In genomic region chr13:13437460-13438015, GRCm38 (mm10) we compare ENCODE assay signal across 9 mouse cellular contexts. TPM values are rescaled to one million over a fixed set of nuclear protein-coding genes. Genes with fewer than 3 reads are reported as not detected.
DNase-seq lines count a peak whose midpoint lies in the region; ATAC-seq lines count a peak whose summit lies in the region.
"Not testable (repeated sequence)": the region's sequence is repeated elsewhere in the genome, so short reads cannot be mapped to it uniquely, and the experiment has no call there.
"Had no signal": no experiment of that assay in that cellular context is flagged by ENCODE, and none has a peak within 500 bp of the region (broad histone marks: within the 10 kb centered on the region; RNA-seq: fewer than 3 reads in every experiment).

Gene Nid1 (plus strand): TSS chr13:13437551.

- not testable (repeated sequence) for H3K4me1 ChIP-seq in embryonic facial prominence, embryonic 14.5 days (ENCODE audit: control insufficient read depth, insufficient read depth, low read length); kidney, embryonic 16.5 days (ENCODE audit: insufficient read depth, low read length); liver, embryonic 11.5 days (replicated peaks; ENCODE audit: control insufficient read depth, insufficient read depth, low read length); midbrain, embryonic 12.5 days; stomach, embryonic 14.5 days (ENCODE audit: control insufficient read depth, insufficient read depth, low read length)

- ATAC-seq in embryonic facial prominence, embryonic 14.5 days (ENCODE audit: low read depth): peak; percentile 94
- ATAC-seq in kidney, embryonic 16.5 days (ENCODE audit: low FRiP score, low TSS enrichment): peak; percentile 84
- ATAC-seq in liver, embryonic 11.5 days (replicated peaks; ENCODE audit: low FRiP score): peak; percentile 36
- peak; percentile 78 for ATAC-seq in midbrain, embryonic 12.5 days (ENCODE audit: low FRiP score, low read depth)
- ATAC-seq in stomach, embryonic 14.5 days (ENCODE audit: insufficient number of reproducible peaks, insufficient read depth, low FRiP score, low read depth): peak; percentile 83

- peak within 1 kb of the TSS; percentile 28 for H3K4me3 ChIP-seq in embryonic facial prominence, embryonic 14.5 days (ENCODE audit: low read depth, low read length)
- peak within 1 kb of the TSS; percentile 35 for H3K4me3 ChIP-seq in kidney, embryonic 16.5 days (ENCODE audit: low read length)
- H3K4me3 ChIP-seq in liver, embryonic 11.5 days (ENCODE audit: low read depth, low read length): peak within 1 kb of the TSS; percentile 20; the same call in 1 of the 2 replicates
- H3K4me3 ChIP-seq in midbrain, embryonic 12.5 days: peak within 1 kb of the TSS; percentile 27; the same call in 1 of the 2 replicates
- H3K4me3 ChIP-seq in stomach, embryonic 14.5 days (ENCODE audit: low read depth, low read length): peak within 1 kb of the TSS; percentile 19; the same call in 1 of the 2 replicates

- H3K4me2 ChIP-seq in embryonic facial prominence, embryonic 14.5 days (ENCODE audit: low read depth, low read length): peak within 1 kb of the TSS; percentile 40
- H3K4me2 ChIP-seq in kidney, embryonic 16.5 days (replicated peaks; ENCODE audit: low read depth, low read length): peak within 1 kb of the TSS; percentile 38
- peak within 1 kb of the TSS; percentile 49 for H3K4me2 ChIP-seq in liver, embryonic 11.5 days
- H3K4me2 ChIP-seq in midbrain, embryonic 12.5 days (replicated peaks): peak within 1 kb of the TSS; percentile 40
- H3K4me2 ChIP-seq in stomach, embryonic 14.5 days (replicated peaks; ENCODE audit: low read depth, low read length): peak within 1 kb of the TSS; percentile 33

- H3K36me3 ChIP-seq in embryonic facial prominence, embryonic 14.5 days (ENCODE audit: control insufficient read depth, insufficient read depth, low read length); kidney, embryonic 16.5 days (ENCODE audit: insufficient read depth, low read length); liver, embryonic 11.5 days (ENCODE audit: control insufficient read depth, insufficient read depth, low read length); midbrain, embryonic 12.5 days; stomach, embryonic 14.5 days (ENCODE audit: control insufficient read depth, insufficient read depth, low read length): not testable (repeated sequence)

- peak; percentile 13 for DNase-seq in adipocyte (ENCODE audit: low spot score)
- DNase-seq in embryonic facial prominence, embryonic 14.5 days (ENCODE audit: low spot score): peak; percentile 42
- not testable (repeated sequence) for DNase-seq in gastrocnemius, postnatal 4 days (ENCODE audit: low spot score in 2 of 2); liver, embryonic 11.5 days (ENCODE audit: low spot score)
- DNase-seq in heart, postnatal 4 days: peak; percentile 37

- H3K9ac ChIP-seq in embryonic facial prominence, embryonic 14.5 days (ENCODE audit: low read depth, low read length); kidney, embryonic 16.5 days (replicated peaks; ENCODE audit: low read length); liver, embryonic 11.5 days (ENCODE audit: low read depth, low read length); midbrain, embryonic 12.5 days (replicated peaks); stomach, embryonic 14.5 days (replicated peaks; ENCODE audit: low read depth, low read length): not testable (repeated sequence)

- H3K9me3 ChIP-seq in embryonic facial prominence, embryonic 14.5 days (ENCODE audit: control insufficient read depth, low read length); kidney, embryonic 16.5 days (ENCODE audit: low read length); liver, embryonic 11.5 days (ENCODE audit: control insufficient read depth, low read length); midbrain, embryonic 12.5 days; stomach, embryonic 14.5 days (ENCODE audit: control insufficient read depth, low read depth, low read length): not testable (repeated sequence)

- H3K27me3 ChIP-seq in embryonic facial prominence, embryonic 14.5 days (replicated peaks; ENCODE audit: control insufficient read depth, insufficient read depth, low read length); kidney, embryonic 16.5 days (ENCODE audit: insufficient read depth, low read length); liver, embryonic 11.5 days (replicated peaks; ENCODE audit: control insufficient read depth, insufficient read depth, low read length); midbrain, embryonic 12.5 days; stomach, embryonic 14.5 days (ENCODE audit: control insufficient read depth, insufficient read depth, low read length): not testable (repeated sequence)

- WGBS in embryonic facial prominence, embryonic 14.5 days: 0% methylated on average over 10 of the region's 39 CpGs
- 0% methylated on average over 20 of the region's 39 CpGs for WGBS in kidney, embryonic 16.5 days
- WGBS in liver, embryonic 11.5 days: under 1% methylated on average over 23 of the region's 39 CpGs
- under 1% methylated on average over 31 of the region's 39 CpGs for WGBS in midbrain, embryonic 12.5 days
- under 1% methylated on average over 24 of the region's 39 CpGs for WGBS in stomach, embryonic 14.5 days

- H3K27ac ChIP-seq in embryonic facial prominence, embryonic 14.5 days (replicated peaks; ENCODE audit: low read depth, low read length); liver, embryonic 11.5 days (ENCODE audit: low read depth, low read length); midbrain, embryonic 12.5 days (replicated peaks); stomach, embryonic 14.5 days (ENCODE audit: low read length): not testable (repeated sequence)
- H3K27ac ChIP-seq in kidney, embryonic 16.5 days (ENCODE audit: low read length): 0 out of 2 replicates have a peak within 1 kb of the TSS, but pooled peaks have one; percentile 18

RNA-seq across cellular contexts. Expression of gene Nid1, which starts in this region (rescaled TPM):
- polyA plus RNA-seq in embryonic facial prominence, embryonic 14.5 days (2014; fragmentation: Nextera tagmentation; extraction: Ambion mirVana): 137 and 142 TPM in 2 replicates
- 100 to 1,000 TPM; 314 to 321 TPM for total RNA-seq in gastrocnemius, postnatal 4 days (2021)
- 100 to 1,000 TPM; 162 to 168 TPM for total RNA-seq in heart, postnatal 4 days (2021)
- polyA plus RNA-seq in kidney, embryonic 16.5 days (2015; fragmentation: Nextera tagmentation; extraction: Ambion mirVana): 130 and 135 TPM in 2 replicates
- polyA plus RNA-seq in liver, embryonic 11.5 days (2014; fragmentation: Nextera tagmentation; extraction: Ambion mirVana): 32.6 and 38.0 TPM in 2 replicates
- 48.6 and 51.8 TPM in 2 replicates for polyA plus RNA-seq in midbrain, embryonic 12.5 days (2016; fragmentation: Nextera tagmentation; extraction: Ambion mirVana)
- 87.6 and 97.9 TPM in 2 replicates for polyA plus RNA-seq in stomach, embryonic 14.5 days (2014; fragmentation: Nextera tagmentation; extraction: Ambion mirVana)
- total RNA-seq: MEL had no signal

Comparison
In these comparisons a context has a peak if more than half of its experiments do, and no peak if none do; other contexts are left out.
1. ATAC-seq: peak in every context shown above with its lines; median percentile 94 in embryonic facial prominence, embryonic 14.5 days; 84 in kidney, embryonic 16.5 days; 83 in stomach, embryonic 14.5 days; 78 in midbrain, embryonic 12.5 days; 36 in liver, embryonic 11.5 days.